Mouse (Mus musculus) liver, postnatal 0 days (tissue): ENCODE data around the gene Dach1.

Source experiments
- CTCF ChIP-seq: sonication (generic); IDR thresholded peaks from 2 replicates; pipeline ENCODE4 v1.5.1; 2016; ENCODE audit warnings: antibody characterized with exemption, low read depth
- EP300 ChIP-seq: IDR thresholded peaks from 2 replicates; pipeline ENCODE4 v1.6.1; 2016; ENCODE audit warnings: antibody characterized with exemption, low read depth, mild to moderate bottlenecking

- TF ChIP-seq CTCF (peak; percentile 44), EP300 (no peak)
Observed at GRCm38 (mm10) chr14:98181545-98181944, 12.0 kb upstream of the Dach1 start.
